Mouse (Mus musculus) intestine, postnatal 0 days (tissue): ENCODE data around the gene Olfr1394. TPM values are rescaled to one million over a fixed set of nuclear protein-coding genes. Genes with fewer than 3 reads are reported as not detected.
"Not testable (repeated sequence)": the region's sequence is repeated elsewhere in the genome, so short reads cannot be mapped to it uniquely, and the experiment has no call there.

Experiments used
- ATAC-seq: fragments of 200-750 bp; cut with Nextera tagmentation; 2 replicates; pipeline ENCODE4 v1.8.0; 2017; ENCODE audit warnings: mild to moderate bottlenecking, moderate TSS enrichment, moderate library complexity
- H3K27ac ChIP-seq: fragments of 300-500 bp; sonication (generic); 2 replicates; pipeline ENCODE4 v1.5.1; 2014; ENCODE audit warnings: mild to moderate bottlenecking, low read depth, low read length, moderate library complexity
- H3K27me3 ChIP-seq: fragments of 300-500 bp; sonication (generic); replicated peaks from 2 replicates; pipeline ENCODE4 v1.6.1; 2014; ENCODE audit warnings: low read length, mixed read lengths; ENCODE audit not compliant: control insufficient read depth, insufficient read depth
- H3K36me3 ChIP-seq: fragments of 300-500 bp; sonication (generic); 2 replicates; pipeline ENCODE4 v1.6.1; 2014; ENCODE audit warnings: mild to moderate bottlenecking, moderate library complexity; ENCODE audit not compliant: control insufficient read depth, insufficient read depth
- H3K4me1 ChIP-seq: fragments of 300-500 bp; sonication (generic); replicated peaks from 2 replicates; pipeline ENCODE4 v1.6.1; 2014; ENCODE audit warnings: antibody characterized with exemption, low read length, mixed read lengths; ENCODE audit not compliant: control insufficient read depth, insufficient read depth
- H3K4me2 ChIP-seq: fragments of 300-500 bp; sonication (generic); replicated peaks from 2 replicates; pipeline ENCODE4 v1.6.1; 2014; ENCODE audit warnings: low read depth, mild to moderate bottlenecking, moderate library complexity
- H3K4me3 ChIP-seq: fragments of 300-500 bp; sonication (generic); 2 replicates; pipeline ENCODE4 v1.5.1; 2014; ENCODE audit warnings: low read depth, low read length
- H3K9ac ChIP-seq: fragments of 300-500 bp; sonication (generic); 2 replicates; pipeline ENCODE4 v1.6.1; 2014; ENCODE audit warnings: mild to moderate bottlenecking, low read depth, low read length
- H3K9me3 ChIP-seq: fragments of 300-500 bp; sonication (generic); 2 replicates; pipeline ENCODE4 v1.6.1; 2016; ENCODE audit warnings: mixed run types; ENCODE audit not compliant: control insufficient read depth
- CTCF ChIP-seq: sonication (generic); IDR thresholded peaks from 2 replicates; pipeline ENCODE4 v1.5.1; 2016; ENCODE audit warnings: low read depth, mild to moderate bottlenecking, control low read depth, antibody characterized with exemption, moderate library complexity
- WGBS: fragments of 180-500 bp; shearing (Covaris S2); extraction: QIAGEN DNeasy Blood & Tissue Kit; methylation state at CpG from one replicate; pipeline ENCODE4 v1.1.7; 2014; 5-methylcytosine and 5-hydroxymethylcytosine counted together
- polyA plus RNA-seq: library from polyadenylated mRNA; unstranded; fragments of >200 nt; fragmentation: Nextera tagmentation; extraction: Ambion mirVana; gene quantifications from 2 replicates; pipeline ENCODE4 v1.2.1, GENCODE M21; 2015

Gene Olfr1394
- polyA plus RNA-seq, 1 experiment from 2014 or later = not detected

GRCm38 (mm10) chr11:49186955-49187488, 32.8 kb downstream of the Olfr1394 start, which contains the start of gene Btnl9:
Gene Btnl9 (minus strand): TSS chr11:49187159.
- H3K27me3 ChIP-seq = no peaks in the 10 kb centered on the region
- WGBS = 73% methylated on average over 8 of the region's 8 CpGs
- H3K4me2 ChIP-seq = no peak within 1 kb of the TSS
- no peak for ATAC-seq
- H3K27ac ChIP-seq = no peak within 1 kb of the TSS
- H3K36me3 ChIP-seq = no peaks in the 10 kb centered on the region
- no peak within 1 kb of the TSS for H3K4me3 ChIP-seq
- TF ChIP-seq CTCF = no peak
- H3K4me1 ChIP-seq = no peaks in the 10 kb centered on the region
- no peak within 1 kb of the TSS for H3K9ac ChIP-seq
- H3K9me3 ChIP-seq = no peaks in the 10 kb centered on the region

GRCm38 (mm10) chr11:49187701-49188100, 33.5 kb downstream of the Olfr1394 start:
- Histone ChIP-seq H3K27me3 (no peaks in the 10 kb centered on the region), H3K4me2 (no peak overlapping the region), H3K27ac (no peak overlapping the region), H3K9ac (no peak overlapping the region), H3K4me3 (no peak overlapping the region), H3K36me3 (no peaks in the 10 kb centered on the region), H3K9me3 (no peaks in the 10 kb centered on the region), H3K4me1 (no peaks in the 10 kb centered on the region)
- WGBS = 73% methylated on average over 10 of the region's 10 CpGs
- no peak for ATAC-seq
- no peak for TF ChIP-seq CTCF

- Histone ChIP-seq H3K27ac (no peak overlapping the region), H3K4me3 (no peak overlapping the region), H3K36me3 (no peaks in the 10 kb centered on the region), H3K4me2 (no peak overlapping the region), H3K9ac (no peak overlapping the region), H3K4me1 (no peaks in the 10 kb centered on the region), H3K27me3 (no peaks in the 10 kb centered on the region), H3K9me3 (no peaks in the 10 kb centered on the region)
- no peak for ATAC-seq
- WGBS = under 1% methylated on average over 7 of the region's 7 CpGs
- TF ChIP-seq CTCF = peak; percentile 86
Observed at GRCm38 (mm10) chr11:49189737-49190136, 35.6 kb downstream of the Olfr1394 start.

- Histone ChIP-seq H3K4me2 (no peak overlapping the region), H3K27me3 (no peaks in the 10 kb centered on the region), H3K4me3 (no peak overlapping the region), H3K9ac (no peak overlapping the region), H3K9me3 (no peaks in the 10 kb centered on the region), H3K4me1 (no peaks in the 10 kb centered on the region), H3K36me3 (no peaks in the 10 kb centered on the region), H3K27ac (no peak overlapping the region)
- no peak for ATAC-seq
- TF ChIP-seq CTCF = no peak
- 69% methylated on average over 2 of the region's 2 CpGs for WGBS
Observed at GRCm38 (mm10) chr11:49191083-49191482, 36.9 kb downstream of the Olfr1394 start.

GRCm38 (mm10) chr11:49194771-49195170, 40.6 kb downstream of the Olfr1394 start:
- H3K36me3 ChIP-seq, ATAC-seq, H3K9ac ChIP-seq, H3K4me1 ChIP-seq, H3K27me3 ChIP-seq, H3K4me2 ChIP-seq, H3K27ac ChIP-seq, H3K9me3 ChIP-seq, H3K4me3 ChIP-seq: not testable (repeated sequence)
- 95% methylated on average over 9 of the region's 9 CpGs for WGBS

- no peak overlapping the region for H3K27ac ChIP-seq
- TF ChIP-seq CTCF = no peak
- H3K9me3 ChIP-seq = no peaks in the 10 kb centered on the region
- H3K9ac ChIP-seq = no peak overlapping the region
- H3K4me1 ChIP-seq = no peaks in the 10 kb centered on the region
- no peak for ATAC-seq
- H3K36me3 ChIP-seq = no peaks in the 10 kb centered on the region
- H3K4me2 ChIP-seq = no peak overlapping the region
- H3K4me3 ChIP-seq = no peak overlapping the region
- WGBS = 81% methylated on average over 7 of the region's 7 CpGs
- no peaks in the 10 kb centered on the region for H3K27me3 ChIP-seq
Observed at GRCm38 (mm10) chr11:49195819-49196322, 41.7 kb downstream of the Olfr1394 start.

- Histone ChIP-seq H3K4me2 (no peak overlapping the region), H3K9ac (no peak overlapping the region), H3K27me3 (no peaks in the 10 kb centered on the region), H3K36me3 (no peaks in the 10 kb centered on the region), H3K27ac (no peak overlapping the region), H3K9me3 (no peaks in the 10 kb centered on the region), H3K4me1 (no peaks in the 10 kb centered on the region), H3K4me3 (no peak overlapping the region)
- no peak for ATAC-seq
- TF ChIP-seq CTCF = no peak
Observed at GRCm38 (mm10) chr11:49200666-49201065, 46.5 kb downstream of the Olfr1394 start.
